Mouse (Mus musculus): ENCODE data around the gene Tut1.
"Not testable (repeated sequence)": the region's sequence is repeated elsewhere in the genome, so short reads cannot be mapped to it uniquely, and the experiment has no call there.

Tut1 gene

DNA sequence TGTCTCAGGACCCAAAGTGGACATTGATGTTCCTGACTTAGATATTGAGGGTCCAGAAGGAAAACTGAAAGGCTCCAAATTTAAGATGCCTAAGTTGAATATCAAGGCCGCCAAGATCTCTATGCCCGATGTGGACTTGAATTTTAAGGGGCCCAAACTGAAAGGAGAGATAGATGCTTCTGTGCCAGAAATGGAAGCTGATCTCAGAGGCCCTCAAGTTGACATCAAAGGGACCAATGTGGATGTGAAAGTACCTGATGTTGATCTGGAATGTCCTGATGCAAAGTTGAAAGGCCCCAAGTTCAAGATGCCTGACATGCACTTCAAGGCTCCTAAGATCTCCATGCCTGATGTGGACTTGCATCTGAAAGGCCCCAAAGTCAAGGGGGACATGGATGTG is 53.3 kb downstream of the Tut1 start:
- not testable (repeated sequence) for DNase-seq (ENCODE audit: low spot score in 2 of 2)

Measured in urinary bladder, postnatal 36 days (tissue).